Mouse (Mus musculus) heart, embryonic 14.5 days (tissue): ENCODE measurements at regions not wholly inside any gene's neighbourhood (a gene's known extent, or its start where the extent isn't known, plus 50 kb on each side); places are given as distances from the start of the nearest gene placed in this dataset.
A peak's percentile ranks its signal among the peaks of the same experiment; 100 is the strongest.

Source experiments
- ATAC-seq: fragments of 200-750 bp; cut with Nextera tagmentation; 2 replicates; pipeline ENCODE4 v1.8.0; 2017; ENCODE audit warnings: low read depth, moderate TSS enrichment; ENCODE audit not compliant: insufficient number of reproducible peaks, insufficient read depth, low FRiP score
- H3K27ac ChIP-seq, 2 experiments: fragments of 200-500 bp in 1 of 2; fragments of 300-500 bp in 1 of 2; sonication (generic) in 1 of 2; replicated peaks in 1 of 2; 2 replicates each; pipeline ENCODE4 v1.5.1; 2012 to 2014; ENCODE audit warnings: low read depth in 2 of 2, low read length in 2 of 2, control low read depth in 1 of 2, mild to moderate bottlenecking in 1 of 2, mixed read lengths in 1 of 2; ENCODE audit not compliant: control insufficient read depth in 1 of 2, insufficient read depth in 1 of 2
- H3K27me3 ChIP-seq: fragments of 300-500 bp; sonication (generic); 2 replicates; pipeline ENCODE4 v1.6.1; 2014; ENCODE audit warnings: mild to moderate bottlenecking, low read length, control low read depth; ENCODE audit not compliant: control insufficient read depth, insufficient read depth
- H3K36me3 ChIP-seq: fragments of 300-500 bp; sonication (generic); 2 replicates; pipeline ENCODE4 v1.6.1; 2014; ENCODE audit warnings: mild to moderate bottlenecking, control low read depth, low read length, mixed read lengths; ENCODE audit not compliant: control insufficient read depth, insufficient read depth
- H3K4me1 ChIP-seq, 2 experiments: fragments of 200-500 bp in 1 of 2; fragments of 300-500 bp in 1 of 2; sonication (generic) in 1 of 2; 2 replicates each; pipeline ENCODE4 v1.6.1; 2012 to 2014; ENCODE audit warnings: low read length in 2 of 2, control low read depth in 1 of 2, mixed read lengths in 1 of 2; ENCODE audit not compliant: control insufficient read depth in 2 of 2, insufficient read depth in 2 of 2
- H3K4me2 ChIP-seq: fragments of 300-500 bp; sonication (generic); 2 replicates; pipeline ENCODE4 v1.6.1; 2014; ENCODE audit warnings: mild to moderate bottlenecking, low read length
- H3K4me3 ChIP-seq, 2 experiments: fragments of 200-500 bp in 1 of 2; fragments of 300-500 bp in 1 of 2; sonication (generic) in 1 of 2; 2 replicates each; pipeline ENCODE4 v1.5.1; 2012 to 2014; ENCODE audit warnings: low read length in 2 of 2, mild to moderate bottlenecking in 2 of 2, control low read depth in 1 of 2, low read depth in 1 of 2, moderate library complexity in 1 of 2; ENCODE audit not compliant: control insufficient read depth in 1 of 2, insufficient read depth in 1 of 2
- H3K9ac ChIP-seq: fragments of 300-500 bp; sonication (generic); 2 replicates; pipeline ENCODE4 v1.6.1; 2014; ENCODE audit warnings: mild to moderate bottlenecking, low read length
- H3K9me3 ChIP-seq: fragments of 300-500 bp; sonication (generic); 2 replicates; pipeline ENCODE4 v1.6.1; 2016; ENCODE audit warnings: low read length, control low read depth; ENCODE audit not compliant: control insufficient read depth
- WGBS: fragments of 180-500 bp; shearing (Covaris S2); extraction: QIAGEN DNeasy Blood & Tissue Kit; methylation state at CpG from one replicate; pipeline ENCODE4 v1.1.7; 2014; 5-methylcytosine and 5-hydroxymethylcytosine counted together

DNA sequence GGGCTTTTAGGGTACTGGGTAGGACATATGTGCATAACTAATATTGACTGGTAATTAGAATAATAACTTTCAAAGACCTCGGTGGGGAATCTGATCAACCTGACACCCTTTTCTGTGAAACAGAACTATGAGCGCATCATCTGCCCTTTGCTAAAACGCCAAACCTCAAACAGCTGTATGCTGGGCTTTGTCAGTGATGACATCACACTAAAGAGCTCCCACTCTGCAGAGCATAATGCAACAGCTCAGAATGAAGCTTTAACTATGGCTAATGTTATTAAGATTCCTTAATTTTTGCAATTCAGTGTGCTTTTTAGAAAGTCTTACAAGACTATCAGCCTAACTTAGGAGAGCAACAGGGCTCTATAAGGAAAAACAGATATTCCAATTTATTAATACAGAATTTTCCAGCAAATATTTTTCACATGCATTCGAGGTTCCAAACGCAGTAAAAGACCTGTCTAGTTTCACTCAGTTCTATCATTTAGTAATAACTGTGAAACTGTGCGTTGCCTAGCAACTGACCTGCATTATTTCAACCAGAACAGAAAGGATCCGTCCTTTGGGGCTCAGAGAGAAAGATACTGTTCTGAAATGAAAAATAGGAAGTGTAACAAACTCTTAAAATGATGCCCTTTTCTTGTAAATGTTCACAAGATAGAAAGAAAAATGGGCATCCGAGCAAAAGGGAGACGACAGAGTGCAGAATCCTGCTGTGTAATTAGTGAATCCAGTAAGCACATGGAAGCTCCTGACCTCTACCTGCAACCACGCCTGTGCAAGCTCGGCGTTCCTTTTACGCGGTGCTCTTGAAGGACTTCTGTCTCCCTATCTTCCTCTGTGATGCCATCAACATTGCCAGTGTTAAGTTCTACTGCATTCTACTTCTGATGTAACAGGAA is 242.6 kb upstream of the Ank start:
- no peaks in the 10 kb centered on the region for H3K9me3 ChIP-seq
- H3K27me3 ChIP-seq = no peaks in the 10 kb centered on the region
- no peak for ATAC-seq
- H3K27ac ChIP-seq = no peak overlapping the region
- H3K4me3 ChIP-seq = no peak overlapping the region
- no peak overlapping the region for H3K4me2 ChIP-seq
- H3K4me1 ChIP-seq = no peaks in the 10 kb centered on the region
- 70% methylated on average over 14 of the region's 14 CpGs for WGBS
- no peaks in the 10 kb centered on the region for H3K36me3 ChIP-seq
- no peak overlapping the region for H3K9ac ChIP-seq

DNA sequence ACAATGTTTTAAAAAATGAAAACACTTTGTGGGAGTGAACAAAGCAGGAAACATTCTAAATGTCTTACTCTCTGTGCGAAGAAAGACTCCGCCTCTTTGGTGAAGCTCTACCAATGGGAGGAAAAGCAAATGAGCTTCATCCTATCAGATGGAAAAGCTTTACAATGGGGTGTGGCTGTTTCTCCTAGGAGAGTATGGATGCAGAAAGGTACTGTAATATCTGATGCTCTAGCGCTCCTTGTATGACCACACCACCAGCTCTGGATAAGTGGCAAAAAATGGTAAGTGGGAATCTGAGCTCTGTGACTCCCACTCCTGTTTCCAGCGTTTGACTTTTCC is 242.0 kb upstream of the Ank start:
- H3K27ac ChIP-seq = no peak overlapping the region
- no peaks in the 10 kb centered on the region for H3K9me3 ChIP-seq
- no peak overlapping the region for H3K9ac ChIP-seq
- H3K36me3 ChIP-seq = no peaks in the 10 kb centered on the region
- no peak overlapping the region for H3K4me2 ChIP-seq
- no peak for ATAC-seq
- H3K27me3 ChIP-seq = no peaks in the 10 kb centered on the region
- 80% methylated on average over 4 of the region's 4 CpGs for WGBS
- H3K4me1 ChIP-seq = no peaks in the 10 kb centered on the region
- H3K4me3 ChIP-seq = no peak overlapping the region

DNA sequence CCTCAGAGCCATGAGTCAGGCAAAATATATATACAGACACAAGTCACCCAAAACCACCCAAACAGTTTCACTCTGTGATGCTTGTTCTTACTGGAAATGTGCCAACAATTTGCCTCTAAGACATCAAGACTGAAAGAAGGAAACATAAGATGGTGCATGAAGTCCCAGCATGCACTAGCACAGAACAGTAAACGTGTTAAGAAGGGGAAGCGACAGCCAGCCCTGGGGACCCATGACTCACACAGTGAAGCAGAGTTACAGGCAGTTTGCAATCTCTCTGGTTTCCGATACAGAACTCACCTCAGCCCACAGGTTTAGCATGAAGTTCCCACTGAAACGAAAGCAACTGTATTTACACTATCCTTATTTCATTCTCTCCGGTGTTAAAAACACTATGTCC is 233.7 kb upstream of the Ank start:
- no peak overlapping the region for H3K4me2 ChIP-seq
- no peaks in the 10 kb centered on the region for H3K9me3 ChIP-seq
- H3K27ac ChIP-seq = no peak overlapping the region
- H3K27me3 ChIP-seq = no peaks in the 10 kb centered on the region
- 71% methylated on average over 5 of the region's 5 CpGs for WGBS
- no peaks in the 10 kb centered on the region for H3K4me1 ChIP-seq
- no peak for ATAC-seq
- H3K4me3 ChIP-seq = no peak overlapping the region
- H3K36me3 ChIP-seq = no peaks in the 10 kb centered on the region
- H3K9ac ChIP-seq = no peak overlapping the region

DNA sequence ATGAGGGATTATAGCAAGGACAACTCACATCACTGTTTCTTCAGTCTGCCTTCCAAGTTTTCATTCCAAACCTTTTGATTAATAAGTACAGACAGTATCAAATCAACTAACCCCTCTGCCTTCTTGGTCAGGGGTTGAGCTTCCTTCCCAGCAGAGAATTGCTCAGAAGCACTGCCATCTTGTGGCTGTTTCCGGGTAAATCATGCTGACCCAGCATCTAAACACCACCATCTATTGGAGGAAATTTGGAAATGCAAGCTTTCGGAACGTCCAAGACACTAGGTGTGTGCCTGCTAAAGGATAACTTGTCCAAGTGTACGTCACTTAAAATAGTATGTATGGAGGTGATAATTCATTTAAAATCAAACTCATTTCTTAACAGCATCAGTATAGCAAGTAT is 231.7 kb upstream of the Ank start:
- ATAC-seq = no peak
- no peaks in the 10 kb centered on the region for H3K9me3 ChIP-seq
- H3K27ac ChIP-seq = no peak overlapping the region
- H3K27me3 ChIP-seq = no peaks in the 10 kb centered on the region
- no peak overlapping the region for H3K9ac ChIP-seq
- WGBS = 20% methylated on average over 4 of the region's 4 CpGs
- H3K36me3 ChIP-seq = no peaks in the 10 kb centered on the region
- H3K4me3 ChIP-seq = no peak overlapping the region
- no peak overlapping the region for H3K4me2 ChIP-seq
- 0 out of 4 replicates have a peak, but pooled peaks cover 0 to 8% of the 10 kb centered on the region in 2 experiments for H3K4me1 ChIP-seq

DNA sequence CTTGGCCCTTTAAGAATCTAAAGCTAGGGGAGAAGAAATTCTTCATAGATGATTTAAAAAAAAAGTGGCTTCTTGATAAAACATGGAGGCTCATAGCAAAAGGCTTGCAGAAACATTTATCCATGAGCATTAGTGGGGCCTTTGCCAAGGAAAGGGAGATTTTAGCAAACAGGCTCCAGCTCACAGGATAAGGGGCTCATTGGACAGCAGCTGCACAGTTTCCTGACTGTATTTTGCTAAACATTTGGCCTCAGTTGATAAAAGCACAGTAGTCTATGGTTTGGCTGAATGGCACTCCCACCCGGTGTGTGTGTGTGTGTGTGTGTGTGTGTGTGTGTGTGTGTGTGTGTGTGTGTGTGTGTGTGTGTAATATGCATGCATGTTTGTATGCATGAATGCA is 228.2 kb upstream of the Ank start:
- H3K27ac ChIP-seq = no peak overlapping the region
- H3K4me1 ChIP-seq = 0 out of 4 replicates have a peak, but pooled peaks cover 0 to 9% of the 10 kb centered on the region in 2 experiments
- H3K9ac ChIP-seq = no peak overlapping the region
- no peaks in the 10 kb centered on the region for H3K36me3 ChIP-seq
- ATAC-seq = peak; percentile 56; the same call in 1 of the 2 replicates
- H3K4me2 ChIP-seq = no peak overlapping the region
- H3K27me3 ChIP-seq = no peaks in the 10 kb centered on the region
- H3K9me3 ChIP-seq = no peaks in the 10 kb centered on the region
- 62% methylated on average over 1 of the region's 1 CpGs for WGBS
- H3K4me3 ChIP-seq = no peak overlapping the region

DNA sequence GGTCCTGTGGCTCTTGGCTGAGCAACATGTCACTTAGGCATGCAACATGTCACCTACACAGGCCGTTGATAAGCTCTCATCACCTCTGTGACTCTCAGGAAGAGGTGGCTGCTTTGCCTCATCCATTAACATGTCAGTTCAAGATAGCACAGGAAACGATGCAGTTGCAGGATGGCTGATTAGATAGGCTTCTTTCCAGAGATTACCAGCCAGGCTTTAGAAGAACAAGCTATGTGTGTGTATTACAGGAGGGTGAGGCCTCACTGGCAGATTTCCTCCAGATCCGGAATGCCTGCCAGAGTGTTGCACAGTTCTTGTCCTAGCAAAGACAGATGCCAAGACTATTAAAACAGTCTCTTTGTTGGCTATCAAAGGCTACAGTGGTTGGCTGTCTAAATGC is 220.2 kb upstream of the Ank start:
- peak; percentile 86 for ATAC-seq
- H3K4me3 ChIP-seq = no peak overlapping the region
- peak overlapping the region; percentile 24; the same call in 1 of the 2 replicates for H3K4me2 ChIP-seq
- WGBS = 2% methylated on average over 3 of the region's 3 CpGs
- no peaks in the 10 kb centered on the region for H3K27me3 ChIP-seq
- no peak overlapping the region for H3K9ac ChIP-seq
- H3K4me1 ChIP-seq = peaks cover 3 to 19% of the 10 kb centered on the region in 2 experiments
- H3K27ac ChIP-seq = peak overlapping the region; percentile 17 to 57; a peak in 2 of 4 replicates
- H3K36me3 ChIP-seq = no peaks in the 10 kb centered on the region
- H3K9me3 ChIP-seq = no peaks in the 10 kb centered on the region

DNA sequence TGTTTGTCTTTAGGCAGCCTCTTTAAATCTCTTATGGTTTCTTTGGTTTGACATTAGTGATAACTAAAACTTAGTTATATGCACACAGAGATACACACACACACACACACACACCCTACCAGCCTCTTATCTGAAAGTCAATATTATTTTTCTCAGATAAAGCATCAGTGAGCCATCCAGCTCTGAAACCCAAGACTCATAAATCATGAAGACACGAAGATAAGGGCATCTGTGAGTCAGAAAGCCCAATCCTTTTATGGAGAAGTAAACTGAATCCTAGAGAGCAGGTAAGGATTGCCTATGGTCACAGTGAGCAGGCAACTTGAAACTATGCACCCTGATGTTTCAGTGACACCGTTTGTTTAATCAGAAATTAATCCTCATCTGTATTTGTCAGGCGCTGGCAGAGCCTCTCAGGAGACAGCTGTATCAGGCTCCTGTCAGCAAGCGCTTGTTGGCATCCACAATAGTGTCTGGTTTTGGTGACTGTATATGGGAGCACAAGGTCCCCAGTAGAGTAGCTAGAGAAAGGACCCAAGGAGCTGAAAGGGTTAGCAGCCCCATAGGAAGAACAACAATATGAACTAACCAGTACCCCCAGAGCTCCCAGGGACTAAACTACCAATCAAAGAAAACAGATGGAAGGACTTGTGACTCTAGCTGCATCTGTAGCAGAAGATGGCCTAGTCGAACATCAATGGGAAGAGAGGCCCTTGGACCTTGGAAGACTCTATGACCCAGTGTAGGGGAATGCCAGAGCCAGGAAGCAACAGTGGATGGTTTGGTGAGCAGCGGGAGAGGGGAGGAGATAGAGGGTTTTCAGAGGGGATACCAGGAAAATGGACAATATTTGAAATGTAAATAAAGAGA is 207.3 kb upstream of the Ank start:
- Histone ChIP-seq H3K4me2 (no peak overlapping the region), H3K36me3 (no peaks in the 10 kb centered on the region), H3K9me3 (no peaks in the 10 kb centered on the region), H3K27me3 (no peaks in the 10 kb centered on the region), H3K27ac (no peak overlapping the region), H3K4me3 (no peak overlapping the region), H3K9ac (no peak overlapping the region), H3K4me1 (no peaks in the 10 kb centered on the region)
- no peak for ATAC-seq
- 43% methylated on average over 6 of the region's 6 CpGs for WGBS
